Mouse (Mus musculus) splenic B cell, adult 2 months (primary cell): ENCODE measurements around the gene Cdon.
A peak's percentile ranks its signal among the peaks of the same experiment; 100 is the strongest.

Experiments
- DNase-seq: peaks from one replicate; pipeline ENCODE4 v3.0.0-alpha.2; 2011; ENCODE audit warnings: low read depth, low spot score
- H3K27me3 ChIP-seq: 2 replicates; pipeline ENCODE4 v1.6.1; 2012; ENCODE audit warnings: mild to moderate bottlenecking, low read length, moderate library complexity, mixed read lengths; ENCODE audit not compliant: control insufficient read depth, poor library complexity, insufficient read depth, severe bottlenecking
- H3K36me3 ChIP-seq: 2 replicates; pipeline ENCODE4 v1.6.1; 2012; ENCODE audit warnings: mild to moderate bottlenecking, low read length, moderate library complexity, mixed read lengths; ENCODE audit not compliant: control insufficient read depth, poor library complexity, insufficient read depth, severe bottlenecking

Gene Cdon

GRCm38 (mm10) chr9:35493733-35494092 lies 72.8 kb downstream of the Cdon start:
- H3K27me3 ChIP-seq = no peaks in the 10 kb centered on the region
- no peaks in the 10 kb centered on the region for H3K36me3 ChIP-seq
- no peak for DNase-seq

GRCm38 (mm10) chr9:35494937-35495336 lies 74.0 kb downstream of the Cdon start:
- no peaks in the 10 kb centered on the region for H3K27me3 ChIP-seq
- no peaks in the 10 kb centered on the region for H3K36me3 ChIP-seq
- no peak for DNase-seq

GRCm38 (mm10) chr9:35495471-35495870 lies 74.5 kb downstream of the Cdon start:
- DNase-seq = peak; percentile 38
- H3K27me3 ChIP-seq = no peaks in the 10 kb centered on the region
- H3K36me3 ChIP-seq = no peaks in the 10 kb centered on the region

- H3K36me3 ChIP-seq = no peaks in the 10 kb centered on the region
- H3K27me3 ChIP-seq = no peaks in the 10 kb centered on the region
- no peak for DNase-seq
Measured at GRCm38 (mm10) chr9:35499946-35500345, 79.0 kb downstream of the Cdon start.

- no peaks in the 10 kb centered on the region for H3K36me3 ChIP-seq
- H3K27me3 ChIP-seq = no peaks in the 10 kb centered on the region
- DNase-seq = no peak
Measured at GRCm38 (mm10) chr9:35502361-35503000, 81.6 kb downstream of the Cdon start.

GRCm38 (mm10) chr9:35508234-35508633 lies 87.3 kb downstream of the Cdon start:
- DNase-seq = no peak
- Histone ChIP-seq H3K27me3 (no peaks in the 10 kb centered on the region), H3K36me3 (no peaks in the 10 kb centered on the region)

- no peaks in the 10 kb centered on the region for H3K36me3 ChIP-seq
- no peak for DNase-seq
- H3K27me3 ChIP-seq = no peaks in the 10 kb centered on the region
Measured at GRCm38 (mm10) chr9:35513900-35514299, 93.0 kb downstream of the Cdon start.

GRCm38 (mm10) chr9:35516182-35516581 lies 95.3 kb downstream of the Cdon start:
- no peak for DNase-seq

GRCm38 (mm10) chr9:35516711-35517110 lies 95.8 kb downstream of the Cdon start:
- H3K36me3 ChIP-seq = no peaks in the 10 kb centered on the region
- no peak for DNase-seq
- no peaks in the 10 kb centered on the region for H3K27me3 ChIP-seq

More at GRCm38 (mm10) chr9:35516182-35516581, 95.3 kb downstream of the Cdon start:
- H3K36me3 ChIP-seq = no peaks in the 10 kb centered on the region
- H3K27me3 ChIP-seq = no peaks in the 10 kb centered on the region

GRCm38 (mm10) chr9:35518169-35518568 lies 97.2 kb downstream of the Cdon start, which contains the start of gene Gm1113:
TSS of gene Gm1113 (minus strand) at chr9:35518269.
- H3K36me3 ChIP-seq = no peaks in the 10 kb centered on the region
- H3K27me3 ChIP-seq = no peaks in the 10 kb centered on the region
- no peak for DNase-seq

GRCm38 (mm10) chr9:35520631-35521348 lies 99.9 kb downstream of the Cdon start:
- no peaks in the 10 kb centered on the region for H3K36me3 ChIP-seq

GRCm38 (mm10) chr9:35522241-35522640 lies 101.3 kb downstream of the Cdon start:
- H3K36me3 ChIP-seq = no peaks in the 10 kb centered on the region
- DNase-seq = no peak
- no peaks in the 10 kb centered on the region for H3K27me3 ChIP-seq

More at GRCm38 (mm10) chr9:35520631-35521348, 99.9 kb downstream of the Cdon start:
- DNase-seq = no peak
- no peaks in the 10 kb centered on the region for H3K27me3 ChIP-seq

GRCm38 (mm10) chr9:35522821-35523515 lies 102.0 kb downstream of the Cdon start:
- no peaks in the 10 kb centered on the region for H3K27me3 ChIP-seq
- DNase-seq = no peak

GRCm38 (mm10) chr9:35523541-35523940 lies 102.6 kb downstream of the Cdon start:
- Histone ChIP-seq H3K27me3 (no peaks in the 10 kb centered on the region), H3K36me3 (no peaks in the 10 kb centered on the region)
- no peak for DNase-seq

More at GRCm38 (mm10) chr9:35522821-35523515, 102.0 kb downstream of the Cdon start:
- no peaks in the 10 kb centered on the region for H3K36me3 ChIP-seq

GRCm38 (mm10) chr9:35523941-35524411 lies 103.0 kb downstream of the Cdon start:
- H3K36me3 ChIP-seq = no peaks in the 10 kb centered on the region
- H3K27me3 ChIP-seq = no peaks in the 10 kb centered on the region
- DNase-seq = peak; percentile 83
